Mouse (Mus musculus): ENCODE data around the gene Ifngr2.

The Ifngr2 gene

GRCm38 (mm10) chr16:91566002-91566401, 19.1 kb downstream of the Ifngr2 start:
- DNase-seq, result no peak

- DNase-seq, result no peak
Measured at GRCm38 (mm10) chr16:91568960-91569359, 22.1 kb downstream of the Ifngr2 start.

- no peak for DNase-seq
Measured at GRCm38 (mm10) chr16:91571105-91571504, 24.2 kb downstream of the Ifngr2 start.

GRCm38 (mm10) chr16:91575151-91575550, 28.3 kb downstream of the Ifngr2 start:
- no peak for DNase-seq

- DNase-seq, result no peak
Measured at GRCm38 (mm10) chr16:91578980-91579720, 32.3 kb downstream of the Ifngr2 start.

GRCm38 (mm10) chr16:91582307-91582706, 35.4 kb downstream of the Ifngr2 start:
- DNase-seq, result peak; percentile 73

- no peak for DNase-seq
Measured at GRCm38 (mm10) chr16:91585617-91586016, 38.7 kb downstream of the Ifngr2 start.

- no peak for DNase-seq
Measured at GRCm38 (mm10) chr16:91586244-91586643, 39.4 kb downstream of the Ifngr2 start.

GRCm38 (mm10) chr16:91587730-91588453, 41.0 kb downstream of the Ifngr2 start:
- DNase-seq, result no peak

GRCm38 (mm10) chr16:91588703-91589102, 41.8 kb downstream of the Ifngr2 start:
- DNase-seq, result no peak

- DNase-seq, result peak; percentile 37
Measured at GRCm38 (mm10) chr16:91592162-91592561, 45.3 kb downstream of the Ifngr2 start.

- DNase-seq, result no peak
Measured at GRCm38 (mm10) chr16:91593262-91593661, 46.4 kb downstream of the Ifngr2 start.

- no peak for DNase-seq
Measured at GRCm38 (mm10) chr16:91595076-91595475, 48.2 kb downstream of the Ifngr2 start.

GRCm38 (mm10) chr16:91596397-91596778, 49.5 kb downstream of the Ifngr2 start:
- DNase-seq, result peak; percentile 42

GRCm38 (mm10) chr16:91596779-91597671, 50.2 kb downstream of the Ifngr2 start:
- peak; percentile 52 for DNase-seq

GRCm38 (mm10) chr16:91597672-91598010, 50.8 kb downstream of the Ifngr2 start, which contains the start of gene Tmem50b:
Gene Tmem50b, minus strand, starts transcription at chr16:91597800.
- peak; percentile 99 for DNase-seq

GRCm38 (mm10) chr16:91599242-91599641, 52.4 kb downstream of the Ifngr2 start:
- DNase-seq, result no peak

GRCm38 (mm10) chr16:91601081-91601480, 54.2 kb downstream of the Ifngr2 start:
- peak; percentile 46 for DNase-seq

- DNase-seq, result no peak
Measured at GRCm38 (mm10) chr16:91601693-91602092, 54.8 kb downstream of the Ifngr2 start.

- DNase-seq, result no peak
Measured at GRCm38 (mm10) chr16:91605156-91605555, 58.3 kb downstream of the Ifngr2 start.

- DNase-seq, result no peak
Measured at GRCm38 (mm10) chr16:91606958-91607357, 60.1 kb downstream of the Ifngr2 start.

GRCm38 (mm10) chr16:91609501-91610245, 62.8 kb downstream of the Ifngr2 start:
- peak; percentile 70 for DNase-seq

Measured in lung, postnatal 36 days (tissue).